Comparison of ENCODE assay signal across 30 mouse cellular contexts in the genomic region with DNA sequence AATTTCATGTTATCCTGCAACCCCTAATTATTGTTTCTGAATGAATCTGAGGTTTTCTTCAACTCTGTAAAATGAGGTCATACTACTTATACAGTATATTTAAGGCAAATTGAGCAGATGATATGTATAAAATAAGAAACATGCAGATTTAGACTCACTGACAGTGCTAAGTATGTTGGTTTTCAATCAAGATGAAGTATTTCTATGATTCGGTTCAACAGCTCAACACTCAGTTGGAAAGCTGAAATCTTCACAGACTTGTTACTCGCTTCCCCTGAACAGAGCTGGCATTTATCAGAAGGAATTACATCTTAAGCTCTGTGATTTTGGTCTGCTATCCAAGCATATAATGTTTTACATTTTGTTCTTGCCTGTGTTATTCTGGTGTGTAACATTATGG.
"Had no signal": no experiment of that assay in that cellular context is flagged by ENCODE, and none has a peak within 500 bp of the region (broad histone marks: within the 10 kb centered on the region; RNA-seq: fewer than 3 reads in every experiment).

No protein-coding gene starts in this region.

- DNase-seq: cerebellum, adult 8-10 months; cerebellum, adult 9-10 months; cerebellum, adult 9-11 months; cerebellum, postnatal 10 days; cerebellum, postnatal 14 days; cerebellum, postnatal 25 days; cerebellum, postnatal 36 days; embryo, embryonic 11 days; gastrocnemius, adult 2 months; gastrocnemius, postnatal 10 days; gastrocnemius, postnatal 14 days; gastrocnemius, postnatal 25 days; gastrocnemius, postnatal 36 days; heart, adult 11 months; heart, adult 18-20 months; heart, adult 2 months had no signal

- H3K4me2 ChIP-seq: embryonic facial prominence, embryonic 12.5 days; embryonic facial prominence, embryonic 13.5 days; embryonic facial prominence, embryonic 15.5 days; forebrain, embryonic 12.5 days; forebrain, embryonic 13.5 days; forebrain, embryonic 15.5 days; heart, embryonic 11.5 days; heart, embryonic 12.5 days; heart, embryonic 13.5 days had no signal

- H3K27ac ChIP-seq: embryonic facial prominence, embryonic 10.5 days; embryonic facial prominence, embryonic 12.5 days; embryonic facial prominence, embryonic 13.5 days; embryonic facial prominence, embryonic 15.5 days; forebrain, embryonic 10.5 days; forebrain, embryonic 12.5 days; forebrain, embryonic 13.5 days; forebrain, embryonic 15.5 days; gastrocnemius, adult 2 months; heart, adult 2 months; heart, embryonic 10.5 days; heart, embryonic 13.5 days had no signal

- H3K27me3 ChIP-seq: embryonic facial prominence, embryonic 12.5 days; embryonic facial prominence, embryonic 13.5 days; embryonic facial prominence, embryonic 15.5 days; forebrain, embryonic 12.5 days; forebrain, embryonic 13.5 days; forebrain, embryonic 15.5 days; heart, embryonic 12.5 days; heart, embryonic 13.5 days had no signal

- H3K9ac ChIP-seq: embryonic facial prominence, embryonic 12.5 days; embryonic facial prominence, embryonic 13.5 days; embryonic facial prominence, embryonic 15.5 days; forebrain, embryonic 12.5 days; forebrain, embryonic 13.5 days; forebrain, embryonic 15.5 days; heart, embryonic 12.5 days; heart, embryonic 13.5 days had no signal

- H3K9me3 ChIP-seq: embryonic facial prominence, embryonic 10.5 days; embryonic facial prominence, embryonic 12.5 days; embryonic facial prominence, embryonic 13.5 days; embryonic facial prominence, embryonic 15.5 days; forebrain, embryonic 10.5 days; forebrain, embryonic 12.5 days; forebrain, embryonic 13.5 days; forebrain, embryonic 15.5 days; heart, embryonic 10.5 days; heart, embryonic 12.5 days; heart, embryonic 13.5 days had no signal

- H3K4me3 ChIP-seq: embryonic facial prominence, embryonic 10.5 days; embryonic facial prominence, embryonic 12.5 days; embryonic facial prominence, embryonic 13.5 days; embryonic facial prominence, embryonic 15.5 days; erythroblast, embryonic 14.5 days; forebrain, embryonic 10.5 days; forebrain, embryonic 12.5 days; forebrain, embryonic 13.5 days; forebrain, embryonic 15.5 days; gastrocnemius, adult 2 months; heart, adult 2 months; heart, embryonic 10.5 days; heart, embryonic 12.5 days; heart, embryonic 13.5 days had no signal

- ATAC-seq: forebrain, embryonic 13.5 days; forebrain, embryonic 14.5 days; forebrain, embryonic 15.5 days had no signal

- H3K36me3 ChIP-seq: embryonic facial prominence, embryonic 10.5 days; embryonic facial prominence, embryonic 12.5 days; embryonic facial prominence, embryonic 13.5 days; embryonic facial prominence, embryonic 15.5 days; forebrain, embryonic 10.5 days; forebrain, embryonic 12.5 days; forebrain, embryonic 15.5 days; heart, embryonic 10.5 days; heart, embryonic 12.5 days; heart, embryonic 13.5 days had no signal

- H3K4me1 ChIP-seq: embryonic facial prominence, embryonic 10.5 days; embryonic facial prominence, embryonic 15.5 days; forebrain, embryonic 10.5 days; forebrain, embryonic 12.5 days; forebrain, embryonic 13.5 days; forebrain, embryonic 15.5 days; heart, embryonic 10.5 days; heart, embryonic 12.5 days; heart, embryonic 13.5 days had no signal
